Mouse (Mus musculus): Measurements from ENCODE around the gene Snf8. TPM values are rescaled to one million over a fixed set of nuclear protein-coding genes. Genes with fewer than 3 reads are reported as not detected.

Gene Snf8
- polyA plus RNA-seq, 1 experiment from 2014 or later: 57.3 TPM

- peak overlapping the region; percentile 89 for H3K27ac ChIP-seq
- under 1% methylated on average over 20 of the region's 32 CpGs for WGBS
These were observed 30.5 kb upstream of the Snf8 start for GRCm38 (mm10) chr11:96003969-96004792.

GRCm38 (mm10) chr11:96004793-96005402, 29.8 kb upstream of the Snf8 start:
- peak overlapping the region; percentile 71 for H3K4me2 ChIP-seq (replicated peaks)
- ATAC-seq (ENCODE audit: low FRiP score) (peak; percentile 31; the same call in 1 of the 2 replicates), DNase-seq (ENCODE audit: low spot score) (no peak)
- H3K9ac ChIP-seq: peak overlapping the region; percentile 82
- H3K27me3 ChIP-seq (ENCODE audit: control insufficient read depth, insufficient read depth, low read length): no peaks in the 10 kb centered on the region
- H3K4me1 ChIP-seq (replicated peaks; ENCODE audit: control insufficient read depth, insufficient read depth, low read length): peaks cover 25% of the 10 kb centered on the region
- peak overlapping the region; percentile 89 for H3K27ac ChIP-seq
- WGBS: 0% methylated on average over 40 of the region's 57 CpGs
- H3K36me3 ChIP-seq (replicated peaks; ENCODE audit: control insufficient read depth, insufficient read depth): no peaks in the 10 kb centered on the region
- H3K4me3 ChIP-seq (replicated peaks; ENCODE audit: low read length): peak overlapping the region; percentile 81
- H3K9me3 ChIP-seq (ENCODE audit: control insufficient read depth, low read length): no peaks in the 10 kb centered on the region

More at GRCm38 (mm10) chr11:96003969-96004792, 30.5 kb upstream of the Snf8 start:
- DNase-seq (ENCODE audit: low spot score) (no peak), ATAC-seq (ENCODE audit: low FRiP score) (0 out of 2 replicates have a peak, but pooled peaks have one; percentile 5)
- Histone ChIP-seq H3K9ac (peak overlapping the region; percentile 82), H3K27me3 (ENCODE audit: control insufficient read depth, insufficient read depth, low read length) (no peaks in the 10 kb centered on the region), H3K4me1 (replicated peaks; ENCODE audit: control insufficient read depth, insufficient read depth, low read length) (peaks cover 25% of the 10 kb centered on the region), H3K4me3 (replicated peaks; ENCODE audit: low read length) (peak overlapping the region; percentile 81), H3K4me2 (replicated peaks) (peak overlapping the region; percentile 71), H3K36me3 (replicated peaks; ENCODE audit: control insufficient read depth, insufficient read depth) (no peaks in the 10 kb centered on the region), H3K9me3 (ENCODE audit: control insufficient read depth, low read length) (no peaks in the 10 kb centered on the region)

GRCm38 (mm10) chr11:96005403-96006271, 29.0 kb upstream of the Snf8 start, which contains the start of gene Igf2bp1:
Gene Igf2bp1, minus strand, starts transcription at chr11:96005940.
- peaks cover 25% of the 10 kb centered on the region for H3K4me1 ChIP-seq (replicated peaks; ENCODE audit: control insufficient read depth, insufficient read depth, low read length)
- peak; percentile 67 for DNase-seq (ENCODE audit: low spot score)
- WGBS: under 1% methylated on average over 68 of the region's 74 CpGs

GRCm38 (mm10) chr11:96006367-96006851, 28.3 kb upstream of the Snf8 start:
- H3K27me3 ChIP-seq (ENCODE audit: control insufficient read depth, insufficient read depth, low read length): no peaks in the 10 kb centered on the region
- H3K9ac ChIP-seq: peak overlapping the region; percentile 82
- H3K36me3 ChIP-seq (replicated peaks; ENCODE audit: control insufficient read depth, insufficient read depth): no peaks in the 10 kb centered on the region
- WGBS: under 1% methylated on average over 33 of the region's 33 CpGs
- H3K27ac ChIP-seq: peak overlapping the region; percentile 89
- DNase-seq (ENCODE audit: low spot score): peak; percentile 57
- H3K4me2 ChIP-seq (replicated peaks): peak overlapping the region; percentile 71
- no peaks in the 10 kb centered on the region for H3K9me3 ChIP-seq (ENCODE audit: control insufficient read depth, low read length)
- H3K4me3 ChIP-seq (replicated peaks; ENCODE audit: low read length): peak overlapping the region; percentile 81
- H3K4me1 ChIP-seq (replicated peaks; ENCODE audit: control insufficient read depth, insufficient read depth, low read length): peaks cover 24% of the 10 kb centered on the region
- peak; percentile 25 for ATAC-seq (ENCODE audit: low FRiP score)

More at GRCm38 (mm10) chr11:96005403-96006271, 29.0 kb upstream of the Snf8 start, which contains the start of gene Igf2bp1:
- Histone ChIP-seq H3K27ac (peak within 1 kb of the TSS; percentile 89), H3K4me3 (replicated peaks; ENCODE audit: low read length) (peak within 1 kb of the TSS; percentile 81), H3K27me3 (ENCODE audit: control insufficient read depth, insufficient read depth, low read length) (no peaks in the 10 kb centered on the region), H3K36me3 (replicated peaks; ENCODE audit: control insufficient read depth, insufficient read depth) (no peaks in the 10 kb centered on the region), H3K9me3 (ENCODE audit: control insufficient read depth, low read length) (no peaks in the 10 kb centered on the region), H3K4me2 (replicated peaks) (peak within 1 kb of the TSS; percentile 71), H3K9ac (peak within 1 kb of the TSS; percentile 82)
- ATAC-seq (ENCODE audit: low FRiP score): peak; percentile 68

GRCm38 (mm10) chr11:96006852-96007515, 27.7 kb upstream of the Snf8 start:
- ATAC-seq (ENCODE audit: low FRiP score): peak; percentile 86
- Histone ChIP-seq H3K27ac (peak overlapping the region; percentile 89), H3K4me3 (replicated peaks; ENCODE audit: low read length) (peak overlapping the region; percentile 81), H3K9me3 (ENCODE audit: control insufficient read depth, low read length) (no peaks in the 10 kb centered on the region), H3K4me2 (replicated peaks) (peak overlapping the region; percentile 71), H3K9ac (peak overlapping the region; percentile 82), H3K36me3 (replicated peaks; ENCODE audit: control insufficient read depth, insufficient read depth) (no peaks in the 10 kb centered on the region), H3K27me3 (ENCODE audit: control insufficient read depth, insufficient read depth, low read length) (no peaks in the 10 kb centered on the region), H3K4me1 (replicated peaks; ENCODE audit: control insufficient read depth, insufficient read depth, low read length) (peaks cover 18% of the 10 kb centered on the region)
- WGBS: 1% methylated on average over 44 of the region's 67 CpGs
- DNase-seq (ENCODE audit: low spot score): peak; percentile 70

GRCm38 (mm10) chr11:96007516-96008235, 27.0 kb upstream of the Snf8 start:
- WGBS: under 1% methylated on average over 32 of the region's 33 CpGs
- DNase-seq (ENCODE audit: low spot score): no peak
- no peaks in the 10 kb centered on the region for H3K9me3 ChIP-seq (ENCODE audit: control insufficient read depth, low read length)
- peak overlapping the region; percentile 81 for H3K4me3 ChIP-seq (replicated peaks; ENCODE audit: low read length)
- peaks cover 13% of the 10 kb centered on the region; the same call in 1 of the 2 replicates for H3K4me1 ChIP-seq (replicated peaks; ENCODE audit: control insufficient read depth, insufficient read depth, low read length)
- no peaks in the 10 kb centered on the region for H3K36me3 ChIP-seq (replicated peaks; ENCODE audit: control insufficient read depth, insufficient read depth)
- peak overlapping the region; percentile 71 for H3K4me2 ChIP-seq (replicated peaks)
- H3K27me3 ChIP-seq (ENCODE audit: control insufficient read depth, insufficient read depth, low read length): no peaks in the 10 kb centered on the region
- no peak for ATAC-seq (ENCODE audit: low FRiP score)
- H3K27ac ChIP-seq: peak overlapping the region; percentile 89
- peak overlapping the region; percentile 82 for H3K9ac ChIP-seq

GRCm38 (mm10) chr11:96008827-96009226, 25.9 kb upstream of the Snf8 start:
- no peaks in the 10 kb centered on the region for H3K36me3 ChIP-seq (replicated peaks; ENCODE audit: control insufficient read depth, insufficient read depth)
- no peak overlapping the region for H3K27ac ChIP-seq
- 0% methylated on average over 1 of the region's 1 CpGs for WGBS
- H3K27me3 ChIP-seq (ENCODE audit: control insufficient read depth, insufficient read depth, low read length): no peaks in the 10 kb centered on the region
- ATAC-seq (ENCODE audit: low FRiP score) (no peak), DNase-seq (ENCODE audit: low spot score) (no peak)
- H3K9ac ChIP-seq: no peak overlapping the region
- H3K4me2 ChIP-seq (replicated peaks): no peak overlapping the region
- H3K4me1 ChIP-seq (replicated peaks; ENCODE audit: control insufficient read depth, insufficient read depth, low read length): 0 out of 2 replicates have a peak, but pooled peaks cover 6% of the 10 kb centered on the region
- no peaks in the 10 kb centered on the region for H3K9me3 ChIP-seq (ENCODE audit: control insufficient read depth, low read length)
- H3K4me3 ChIP-seq (replicated peaks; ENCODE audit: low read length): no peak overlapping the region

- H3K27me3 ChIP-seq (ENCODE audit: control insufficient read depth, insufficient read depth, low read length): no peaks in the 10 kb centered on the region
- H3K9ac ChIP-seq: no peak overlapping the region
- 2% methylated on average over 6 of the region's 8 CpGs for WGBS
- no peak overlapping the region for H3K27ac ChIP-seq
- H3K4me3 ChIP-seq (replicated peaks; ENCODE audit: low read length): no peak overlapping the region
- no peaks in the 10 kb centered on the region for H3K4me1 ChIP-seq (replicated peaks; ENCODE audit: control insufficient read depth, insufficient read depth, low read length)
- H3K9me3 ChIP-seq (ENCODE audit: control insufficient read depth, low read length): no peaks in the 10 kb centered on the region
- DNase-seq (ENCODE audit: low spot score) (no peak), ATAC-seq (ENCODE audit: low FRiP score) (no peak)
- H3K4me2 ChIP-seq (replicated peaks): peak overlapping the region; percentile 27; the same call in 1 of the 2 replicates
- no peaks in the 10 kb centered on the region for H3K36me3 ChIP-seq (replicated peaks; ENCODE audit: control insufficient read depth, insufficient read depth)
These were observed 22.7 kb upstream of the Snf8 start for GRCm38 (mm10) chr11:96011982-96012381.

All from hindbrain, embryonic 14.5 days (tissue).